Mouse (Mus musculus): ENCODE results near the gene Arid4a.

GRCm38 (mm10) chr12:71055537-71055936 lies 39.7 kb downstream of the Arid4a start:
- TF ChIP-seq CTCF (IDR thresholded peaks at IDR 0.05; ENCODE audit: borderline replicate concordance, insufficient read depth, low read length) (no peak), POLR2A (IDR thresholded peaks at IDR 0.05; ENCODE audit: low read depth, low read length) (no peak)

Measured in embryonic fibroblast, embryonic 13.5 days (primary cell).